Mouse (Mus musculus): ENCODE results near the gene Zic4. TPM values are rescaled to one million over a fixed set of nuclear protein-coding genes. Genes with fewer than 3 reads are reported as not detected.

The Zic4 gene
- polyA plus RNA-seq, 1 experiment from 2014 or later: 62.0 TPM

GRCm38 (mm10) chr9:91383441-91384135 is 21.4 kb downstream of the Zic4 start:
- Histone ChIP-seq H3K4me2 (peak overlapping the region; percentile 69), H3K4me1 (peaks cover 50% of the 10 kb centered on the region), H3K27me3 (peaks cover 94% of the 10 kb centered on the region), H3K27ac (peak overlapping the region; percentile 94), H3K4me3 (peak overlapping the region; percentile 50), H3K36me3 (ENCODE audit: poor library complexity, severe bottlenecking) (no peaks in the 10 kb centered on the region), H3K9me3 (replicated peaks) (no peaks in the 10 kb centered on the region), H3K9ac (peak overlapping the region; percentile 69)
- 2% methylated on average over 28 of the region's 28 CpGs for WGBS
- ATAC-seq: peak; percentile 43

DNA sequence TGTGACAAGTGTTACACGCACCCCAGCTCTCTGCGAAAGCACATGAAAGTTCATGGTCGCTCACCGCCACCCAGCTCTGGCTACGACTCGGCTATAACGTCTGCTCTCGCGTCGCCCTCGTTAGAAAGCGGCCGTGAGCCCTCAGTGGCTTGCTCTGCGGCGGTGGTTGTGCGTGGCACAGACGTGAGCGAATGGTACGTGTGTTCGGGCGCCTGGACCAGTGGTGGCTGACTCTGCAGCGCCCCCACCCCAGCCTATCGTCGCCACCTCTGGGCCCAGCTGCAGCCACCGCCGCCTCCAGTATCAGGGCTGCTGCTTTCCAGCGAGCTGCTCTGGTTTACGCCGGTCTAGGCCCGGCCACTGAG is 21.9 kb downstream of the Zic4 start:
- Histone ChIP-seq H3K4me3 (peak overlapping the region; percentile 50), H3K9me3 (replicated peaks) (no peaks in the 10 kb centered on the region), H3K9ac (peak overlapping the region; percentile 69), H3K27me3 (peaks cover 94% of the 10 kb centered on the region), H3K4me2 (peak overlapping the region; percentile 69), H3K36me3 (ENCODE audit: poor library complexity, severe bottlenecking) (no peaks in the 10 kb centered on the region), H3K4me1 (peaks cover 44% of the 10 kb centered on the region), H3K27ac (peak overlapping the region; percentile 94)
- peak; percentile 56 for ATAC-seq
- WGBS: 1% methylated on average over 30 of the region's 30 CpGs

- Histone ChIP-seq H3K36me3 (ENCODE audit: poor library complexity, severe bottlenecking) (no peaks in the 10 kb centered on the region), H3K9ac (0 out of 2 replicates have a peak overlapping the region, but pooled peaks have one; percentile 16), H3K9me3 (replicated peaks) (no peaks in the 10 kb centered on the region), H3K27ac (peak overlapping the region; percentile 94), H3K4me1 (peaks cover 43% of the 10 kb centered on the region), H3K27me3 (peaks cover 94% of the 10 kb centered on the region), H3K4me2 (peak overlapping the region; percentile 69), H3K4me3 (peak overlapping the region; percentile 12)
- ATAC-seq: no peak
- WGBS: 10% methylated on average over 4 of the region's 4 CpGs
Observed at GRCm38 (mm10) chr9:91384693-91385560, 22.7 kb downstream of the Zic4 start.

DNA sequence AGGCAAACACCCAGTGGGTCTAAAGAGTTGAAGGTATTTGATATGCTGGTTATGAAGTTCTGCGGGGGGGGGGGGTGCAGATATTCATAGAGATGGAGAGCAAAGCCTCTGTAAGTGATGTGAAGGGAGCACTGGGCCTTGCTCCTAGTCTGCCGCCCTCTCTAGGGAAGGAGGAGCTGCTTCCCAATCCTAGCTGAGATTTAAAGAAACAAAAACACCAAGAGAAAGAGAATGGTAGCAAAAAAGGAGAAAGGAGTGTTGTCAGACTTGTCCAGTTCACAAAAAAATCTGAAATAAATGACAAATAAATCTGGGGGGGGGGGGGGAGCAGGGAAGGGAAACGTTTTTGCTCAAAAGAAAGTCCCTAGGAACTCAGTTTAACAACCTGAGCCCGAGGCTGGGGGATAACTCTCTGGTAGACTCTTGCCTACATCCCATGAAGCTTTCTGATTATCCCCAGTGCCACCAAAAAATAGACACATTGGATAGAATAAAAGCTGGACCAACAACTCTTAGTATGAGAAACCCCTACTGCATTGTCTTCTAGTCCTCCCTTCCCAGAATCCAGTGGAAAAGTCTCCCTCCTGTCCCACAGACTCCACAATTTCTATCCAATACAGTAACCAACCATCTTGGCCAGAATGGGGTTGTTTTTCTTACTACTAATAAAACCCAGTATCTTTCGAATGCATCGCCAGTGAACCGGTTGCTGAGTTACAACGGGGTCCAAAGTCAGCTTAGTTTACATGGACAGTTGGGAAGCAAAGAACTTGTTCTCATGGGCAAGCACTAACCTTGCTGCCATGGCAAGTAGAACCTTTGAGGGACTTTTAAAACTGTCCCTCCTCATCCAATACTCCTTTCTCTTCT is 23.6 kb downstream of the Zic4 start:
- Histone ChIP-seq H3K9ac (peak overlapping the region; percentile 44; the same call in 1 of the 2 replicates), H3K27me3 (peaks cover 94% of the 10 kb centered on the region), H3K4me3 (no peak overlapping the region), H3K4me2 (peak overlapping the region; percentile 69), H3K4me1 (peaks cover 40% of the 10 kb centered on the region), H3K27ac (peak overlapping the region; percentile 94), H3K36me3 (ENCODE audit: poor library complexity, severe bottlenecking) (no peaks in the 10 kb centered on the region), H3K9me3 (replicated peaks) (no peaks in the 10 kb centered on the region)
- 4% methylated on average over 8 of the region's 8 CpGs for WGBS
- ATAC-seq: no peak

DNA sequence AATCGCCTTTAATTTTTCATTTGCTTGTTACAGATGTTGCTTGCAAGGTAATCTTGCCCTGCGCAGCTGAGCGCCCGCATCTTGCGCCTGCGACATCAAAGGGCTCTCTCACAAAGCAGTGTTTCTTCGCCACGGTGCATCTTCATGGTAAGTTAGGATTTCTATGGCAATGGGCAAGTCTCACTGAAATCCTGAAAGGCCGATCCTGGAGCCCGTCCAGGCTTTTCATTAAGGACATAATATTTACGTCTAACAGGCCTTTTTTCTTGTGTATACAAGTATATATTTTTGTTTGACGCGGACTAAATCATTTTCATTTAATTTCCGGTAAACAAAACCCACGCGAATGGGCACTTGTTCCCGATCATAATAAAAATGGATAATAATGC is 24.3 kb downstream of the Zic4 start:
- Histone ChIP-seq H3K4me1 (peaks cover 36% of the 10 kb centered on the region), H3K4me2 (peak overlapping the region; percentile 69), H3K27ac (peak overlapping the region; percentile 94), H3K36me3 (ENCODE audit: poor library complexity, severe bottlenecking) (no peaks in the 10 kb centered on the region), H3K9ac (peak overlapping the region; percentile 44), H3K4me3 (peak overlapping the region; percentile 13), H3K27me3 (peaks cover 97% of the 10 kb centered on the region), H3K9me3 (replicated peaks) (no peaks in the 10 kb centered on the region)
- WGBS: 3% methylated on average over 17 of the region's 17 CpGs
- no peak; the same call in 1 of the 2 replicates for ATAC-seq

- Histone ChIP-seq H3K9me3 (replicated peaks) (no peaks in the 10 kb centered on the region), H3K27me3 (peaks cover 98% of the 10 kb centered on the region), H3K9ac (peak overlapping the region; percentile 44), H3K36me3 (ENCODE audit: poor library complexity, severe bottlenecking) (no peaks in the 10 kb centered on the region), H3K4me2 (peak overlapping the region; percentile 69), H3K4me3 (peak overlapping the region; percentile 13), H3K4me1 (peaks cover 31% of the 10 kb centered on the region), H3K27ac (peak overlapping the region; percentile 94)
- under 1% methylated on average over 31 of the region's 31 CpGs for WGBS
- peak; percentile 37; the same call in 1 of the 2 replicates for ATAC-seq
Observed at GRCm38 (mm10) chr9:91386891-91387739, 24.9 kb downstream of the Zic4 start.

- Histone ChIP-seq H3K4me2 (peak overlapping the region; percentile 69), H3K9me3 (replicated peaks) (no peaks in the 10 kb centered on the region), H3K27ac (peak overlapping the region; percentile 94), H3K4me1 (peaks cover 26% of the 10 kb centered on the region), H3K36me3 (ENCODE audit: poor library complexity, severe bottlenecking) (no peaks in the 10 kb centered on the region), H3K27me3 (peaks cover 98% of the 10 kb centered on the region), H3K9ac (peak overlapping the region; percentile 44; the same call in 1 of the 2 replicates), H3K4me3 (peak overlapping the region; percentile 13; the same call in 1 of the 2 replicates)
- ATAC-seq: no peak
- 2% methylated on average over 5 of the region's 5 CpGs for WGBS
Observed at GRCm38 (mm10) chr9:91387740-91388080, 25.5 kb downstream of the Zic4 start.

DNA sequence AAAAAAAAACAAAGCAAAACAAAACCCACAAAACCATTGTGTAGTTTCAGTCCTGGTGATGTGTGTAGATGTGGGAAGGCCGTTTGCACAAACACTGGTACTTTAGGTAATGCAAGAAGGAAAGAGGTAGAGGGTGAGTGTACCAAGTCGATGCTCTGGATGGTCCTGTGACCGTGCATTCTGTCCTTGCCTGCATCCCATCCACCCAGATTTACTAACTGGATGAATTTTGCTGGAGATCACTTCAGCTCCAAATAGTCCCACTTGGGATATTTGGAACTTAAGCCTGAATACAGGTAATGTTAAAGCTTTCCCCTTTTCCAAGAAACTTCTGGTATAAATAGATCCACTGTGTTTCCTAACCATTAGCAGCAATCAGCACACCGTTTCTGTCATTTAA is 26.0 kb downstream of the Zic4 start:
- H3K9ac ChIP-seq: no peak overlapping the region
- peaks cover 26% of the 10 kb centered on the region for H3K4me1 ChIP-seq
- H3K9me3 ChIP-seq (replicated peaks): no peaks in the 10 kb centered on the region
- no peak overlapping the region for H3K4me3 ChIP-seq
- peak overlapping the region; percentile 51 for H3K27ac ChIP-seq
- no peak for ATAC-seq
- peaks cover 98% of the 10 kb centered on the region for H3K27me3 ChIP-seq
- H3K4me2 ChIP-seq: peak overlapping the region; percentile 10; the same call in 1 of the 2 replicates
- H3K36me3 ChIP-seq (ENCODE audit: poor library complexity, severe bottlenecking): no peaks in the 10 kb centered on the region
- WGBS: 8% methylated on average over 4 of the region's 4 CpGs

DNA sequence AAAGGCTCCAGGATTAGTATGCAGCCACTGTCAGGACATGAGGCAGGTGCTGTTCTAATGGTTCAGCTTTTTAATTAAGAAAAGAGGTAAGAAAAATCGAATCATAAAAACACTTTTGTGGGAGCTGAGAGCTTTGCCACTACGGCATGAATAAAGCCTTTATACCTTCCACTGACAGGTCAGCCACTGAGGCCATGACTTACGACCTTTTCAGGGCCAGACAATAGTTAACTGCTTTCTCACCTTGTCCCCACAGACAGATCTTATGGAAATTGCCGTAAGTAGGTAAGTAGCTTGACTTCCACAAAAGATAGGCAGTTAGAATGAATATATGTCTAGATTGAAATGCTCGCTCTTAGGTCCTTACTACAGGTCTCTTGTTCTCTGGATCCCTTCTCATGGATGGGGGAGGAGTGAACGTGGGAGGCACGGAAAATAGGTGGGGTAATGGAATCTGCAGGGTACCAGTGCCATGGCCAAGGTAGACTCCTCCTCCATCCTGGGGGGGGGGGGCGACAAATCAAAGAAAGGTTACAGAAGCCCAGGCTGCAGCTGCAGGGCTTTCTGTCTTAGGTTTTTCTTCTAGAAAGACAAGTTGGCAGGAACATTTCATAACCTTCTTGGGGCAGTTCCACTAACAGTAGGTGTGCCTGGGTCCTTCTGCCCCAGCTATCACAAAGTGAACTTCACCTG is 31.3 kb downstream of the Zic4 start:
- 8% methylated on average over 7 of the region's 8 CpGs for WGBS
- peak; percentile 56; the same call in 1 of the 2 replicates for ATAC-seq
- no peak overlapping the region for H3K4me2 ChIP-seq
- no peaks in the 10 kb centered on the region for H3K9me3 ChIP-seq (replicated peaks)
- H3K4me3 ChIP-seq: no peak overlapping the region
- peaks cover 96% of the 10 kb centered on the region for H3K27me3 ChIP-seq
- H3K36me3 ChIP-seq (ENCODE audit: poor library complexity, severe bottlenecking): no peaks in the 10 kb centered on the region
- H3K4me1 ChIP-seq: peaks cover 8% of the 10 kb centered on the region
- H3K27ac ChIP-seq: peak overlapping the region; percentile 45
- no peak overlapping the region for H3K9ac ChIP-seq

GRCm38 (mm10) chr9:91394211-91394646 is 32.0 kb downstream of the Zic4 start:
- peaks cover 8% of the 10 kb centered on the region for H3K4me1 ChIP-seq
- H3K4me3 ChIP-seq: no peak overlapping the region
- H3K27ac ChIP-seq: peak overlapping the region; percentile 45
- peaks cover 95% of the 10 kb centered on the region for H3K27me3 ChIP-seq
- 1% methylated on average over 14 of the region's 14 CpGs for WGBS
- no peaks in the 10 kb centered on the region for H3K36me3 ChIP-seq (ENCODE audit: poor library complexity, severe bottlenecking)
- no peaks in the 10 kb centered on the region for H3K9me3 ChIP-seq (replicated peaks)
- no peak overlapping the region; the same call in 1 of the 2 replicates for H3K4me2 ChIP-seq
- ATAC-seq: 0 out of 2 replicates have a peak, but pooled peaks have one; percentile 31
- no peak overlapping the region for H3K9ac ChIP-seq

Measured in forebrain, embryonic 13.5 days (tissue).